Mouse (Mus musculus): ENCODE measurements around the gene Nrxn3. TPM values are rescaled to one million over a fixed set of nuclear protein-coding genes. Genes with fewer than 3 reads are reported as not detected.

The Nrxn3 gene
- polyA plus RNA-seq, 1 experiment from 2014 or later: 96.9 TPM

DNA sequence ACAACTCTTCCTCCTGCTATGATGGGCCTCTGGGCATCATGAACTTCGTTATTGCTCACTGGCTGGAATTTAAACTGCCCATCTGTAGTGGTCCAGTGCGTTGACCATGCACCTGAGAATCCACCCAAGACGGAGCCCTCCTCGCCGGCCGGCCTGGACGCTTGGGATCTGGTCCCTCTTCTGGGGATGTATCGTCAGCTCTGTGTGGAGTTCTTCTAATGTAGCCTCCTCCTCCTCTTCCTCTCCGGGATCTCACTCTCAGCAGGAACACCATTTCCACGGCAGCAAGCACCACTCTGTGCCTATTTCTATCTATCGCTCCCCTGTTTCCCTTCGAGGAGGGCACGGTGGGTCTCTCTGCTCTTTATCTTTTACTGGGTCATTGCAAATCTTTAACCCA is 1090.6 kb downstream of the Nrxn3 start:
- peak overlapping the region; percentile 61 for H3K9ac ChIP-seq
- peak overlapping the region; percentile 38 for H3K4me3 ChIP-seq (replicated peaks; ENCODE audit: low read length)
- H3K4me1 ChIP-seq (replicated peaks; ENCODE audit: control insufficient read depth, insufficient read depth, low read length): peaks cover 28% of the 10 kb centered on the region
- DNase-seq (ENCODE audit: low spot score) (no peak), ATAC-seq (ENCODE audit: low FRiP score) (no peak)
- H3K36me3 ChIP-seq (replicated peaks; ENCODE audit: control insufficient read depth, insufficient read depth): no peaks in the 10 kb centered on the region
- WGBS: 7% methylated on average over 13 of the region's 13 CpGs
- peak overlapping the region; percentile 83 for H3K4me2 ChIP-seq (replicated peaks)
- peak overlapping the region; percentile 46 for H3K27ac ChIP-seq
- no peaks in the 10 kb centered on the region for H3K9me3 ChIP-seq (ENCODE audit: control insufficient read depth, low read length)
- no peaks in the 10 kb centered on the region for H3K27me3 ChIP-seq (ENCODE audit: control insufficient read depth, insufficient read depth, low read length)

DNA sequence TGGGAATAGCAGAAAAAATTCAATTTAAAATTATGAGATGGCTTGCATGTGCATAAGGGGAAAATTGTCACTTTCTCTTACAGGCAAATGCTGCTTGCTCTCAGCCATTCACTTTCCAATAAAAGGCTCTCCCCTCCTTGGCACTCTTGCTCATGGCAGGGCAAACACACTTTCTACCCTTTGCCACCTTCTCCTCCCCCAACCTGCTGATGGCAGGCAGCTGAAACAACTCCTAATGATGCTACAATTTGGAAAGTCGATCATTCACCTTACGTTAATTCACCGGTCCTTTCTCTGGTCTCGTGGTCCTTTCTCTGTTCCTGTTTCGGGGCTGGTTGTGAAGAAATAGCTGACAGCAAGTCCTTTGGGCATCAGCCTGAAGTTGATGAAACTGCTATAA is 1091.0 kb downstream of the Nrxn3 start:
- H3K4me3 ChIP-seq (replicated peaks; ENCODE audit: low read length): peak overlapping the region; percentile 38
- peak overlapping the region; percentile 61 for H3K9ac ChIP-seq
- ATAC-seq (ENCODE audit: low FRiP score) (no peak), DNase-seq (ENCODE audit: low spot score) (no peak)
- peaks cover 28% of the 10 kb centered on the region for H3K4me1 ChIP-seq (replicated peaks; ENCODE audit: control insufficient read depth, insufficient read depth, low read length)
- H3K27me3 ChIP-seq (ENCODE audit: control insufficient read depth, insufficient read depth, low read length): no peaks in the 10 kb centered on the region
- H3K27ac ChIP-seq: peak overlapping the region; percentile 23; the same call in 1 of the 2 replicates
- WGBS: 65% methylated on average over 5 of the region's 5 CpGs
- no peaks in the 10 kb centered on the region for H3K36me3 ChIP-seq (replicated peaks; ENCODE audit: control insufficient read depth, insufficient read depth)
- H3K9me3 ChIP-seq (ENCODE audit: control insufficient read depth, low read length): no peaks in the 10 kb centered on the region
- peak overlapping the region; percentile 83 for H3K4me2 ChIP-seq (replicated peaks)

- ATAC-seq (ENCODE audit: low FRiP score) (no peak), DNase-seq (ENCODE audit: low spot score) (no peak)
- Histone ChIP-seq H3K4me1 (replicated peaks; ENCODE audit: control insufficient read depth, insufficient read depth, low read length) (peaks cover 28% of the 10 kb centered on the region), H3K9me3 (ENCODE audit: control insufficient read depth, low read length) (no peaks in the 10 kb centered on the region), H3K4me2 (replicated peaks) (peak overlapping the region; percentile 83), H3K36me3 (replicated peaks; ENCODE audit: control insufficient read depth, insufficient read depth) (no peaks in the 10 kb centered on the region), H3K4me3 (replicated peaks; ENCODE audit: low read length) (peak overlapping the region; percentile 38), H3K9ac (no peak overlapping the region), H3K27ac (no peak overlapping the region), H3K27me3 (ENCODE audit: control insufficient read depth, insufficient read depth, low read length) (no peaks in the 10 kb centered on the region)
- 38% methylated on average over 4 of the region's 4 CpGs for WGBS
Measured at GRCm38 (mm10) chr12:89814536-89814935, 1091.9 kb downstream of the Nrxn3 start.

GRCm38 (mm10) chr12:89817072-89817773 is 1094.5 kb downstream of the Nrxn3 start:
- no peak overlapping the region for H3K27ac ChIP-seq

DNA sequence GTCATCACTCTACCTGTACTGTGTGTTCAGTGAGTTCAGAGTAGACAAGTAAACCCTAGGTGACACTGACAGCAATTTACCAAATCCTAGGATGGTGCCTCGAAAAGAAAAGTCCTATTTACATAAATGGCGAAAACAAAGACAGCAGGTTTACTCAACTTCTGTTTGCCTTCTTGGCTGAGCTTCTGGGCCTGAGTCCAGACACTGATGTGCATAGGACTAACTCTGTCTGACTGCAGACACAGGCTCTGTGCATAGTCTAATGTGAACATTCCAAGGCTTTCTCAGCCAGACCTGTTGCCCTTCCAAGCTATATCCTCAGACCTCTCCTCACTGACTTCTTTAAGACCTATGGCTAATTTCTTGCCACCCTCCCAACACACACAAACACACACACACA is 1095.5 kb downstream of the Nrxn3 start:
- Histone ChIP-seq H3K4me1 (replicated peaks; ENCODE audit: control insufficient read depth, insufficient read depth, low read length) (peaks cover 26% of the 10 kb centered on the region), H3K27me3 (ENCODE audit: control insufficient read depth, insufficient read depth, low read length) (no peaks in the 10 kb centered on the region), H3K4me2 (replicated peaks) (peak overlapping the region; percentile 83; the same call in 1 of the 2 replicates), H3K36me3 (replicated peaks; ENCODE audit: control insufficient read depth, insufficient read depth) (no peaks in the 10 kb centered on the region), H3K27ac (no peak overlapping the region), H3K9ac (no peak overlapping the region), H3K4me3 (replicated peaks; ENCODE audit: low read length) (no peak overlapping the region), H3K9me3 (ENCODE audit: control insufficient read depth, low read length) (no peaks in the 10 kb centered on the region)
- DNase-seq (ENCODE audit: low spot score) (no peak), ATAC-seq (ENCODE audit: low FRiP score) (no peak)
- WGBS: 62% methylated on average over 2 of the region's 2 CpGs

More at GRCm38 (mm10) chr12:89817072-89817773, 1094.5 kb downstream of the Nrxn3 start:
- Histone ChIP-seq H3K4me3 (replicated peaks; ENCODE audit: low read length) (no peak overlapping the region), H3K36me3 (replicated peaks; ENCODE audit: control insufficient read depth, insufficient read depth) (no peaks in the 10 kb centered on the region), H3K9me3 (ENCODE audit: control insufficient read depth, low read length) (no peaks in the 10 kb centered on the region), H3K4me1 (replicated peaks; ENCODE audit: control insufficient read depth, insufficient read depth, low read length) (peaks cover 26% of the 10 kb centered on the region), H3K9ac (no peak overlapping the region), H3K4me2 (replicated peaks) (peak overlapping the region; percentile 83), H3K27me3 (ENCODE audit: control insufficient read depth, insufficient read depth, low read length) (no peaks in the 10 kb centered on the region)
- WGBS: 33% methylated on average over 9 of the region's 9 CpGs
- DNase-seq (ENCODE audit: low spot score): no peak
- no peak for ATAC-seq (ENCODE audit: low FRiP score)

DNA sequence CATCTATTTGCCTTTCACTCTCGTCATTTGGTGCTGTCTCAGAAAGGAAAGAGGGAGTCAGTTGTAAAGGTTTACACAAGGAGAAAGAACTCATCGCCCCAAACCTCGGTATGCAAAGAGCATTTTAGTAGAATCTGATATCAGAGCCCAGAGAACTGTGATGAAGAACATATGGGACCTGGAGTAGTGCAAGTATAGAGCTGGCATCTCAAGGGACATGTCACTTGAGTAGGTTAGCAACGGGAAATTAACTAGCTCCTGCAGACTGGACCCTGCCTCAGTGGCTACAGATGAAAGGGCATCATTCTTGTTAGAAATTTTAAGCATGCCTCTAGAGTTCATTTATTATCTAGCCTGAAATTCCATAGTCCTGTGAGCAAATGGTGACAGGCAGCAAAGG is 1099.5 kb downstream of the Nrxn3 start:
- ATAC-seq (ENCODE audit: low FRiP score) (no peak), DNase-seq (ENCODE audit: low spot score) (no peak)
- H3K27ac ChIP-seq: no peak overlapping the region
- H3K9ac ChIP-seq: no peak overlapping the region
- H3K4me2 ChIP-seq (replicated peaks): no peak overlapping the region
- WGBS: 18% methylated on average over 4 of the region's 4 CpGs
- H3K4me1 ChIP-seq (replicated peaks; ENCODE audit: control insufficient read depth, insufficient read depth, low read length): peaks cover 19% of the 10 kb centered on the region; the same call in 1 of the 2 replicates
- no peaks in the 10 kb centered on the region for H3K9me3 ChIP-seq (ENCODE audit: control insufficient read depth, low read length)
- H3K36me3 ChIP-seq (replicated peaks; ENCODE audit: control insufficient read depth, insufficient read depth): no peaks in the 10 kb centered on the region
- no peak overlapping the region for H3K4me3 ChIP-seq (replicated peaks; ENCODE audit: low read length)
- no peaks in the 10 kb centered on the region for H3K27me3 ChIP-seq (ENCODE audit: control insufficient read depth, insufficient read depth, low read length)

GRCm38 (mm10) chr12:89829927-89830326 is 1107.3 kb downstream of the Nrxn3 start:
- no peak overlapping the region for H3K4me2 ChIP-seq (replicated peaks)
- H3K9me3 ChIP-seq (ENCODE audit: control insufficient read depth, low read length): no peaks in the 10 kb centered on the region
- no peak overlapping the region for H3K27ac ChIP-seq
- H3K9ac ChIP-seq: no peak overlapping the region
- DNase-seq (ENCODE audit: low spot score): no peak
- no peak overlapping the region for H3K4me3 ChIP-seq (replicated peaks; ENCODE audit: low read length)
- H3K4me1 ChIP-seq (replicated peaks; ENCODE audit: control insufficient read depth, insufficient read depth, low read length): no peaks in the 10 kb centered on the region
- ATAC-seq (ENCODE audit: low FRiP score): no peak
- 94% methylated on average over 2 of the region's 2 CpGs for WGBS
- H3K27me3 ChIP-seq (ENCODE audit: control insufficient read depth, insufficient read depth, low read length): no peaks in the 10 kb centered on the region
- H3K36me3 ChIP-seq (replicated peaks; ENCODE audit: control insufficient read depth, insufficient read depth): no peaks in the 10 kb centered on the region

- H3K27me3 ChIP-seq (ENCODE audit: control insufficient read depth, insufficient read depth, low read length): no peaks in the 10 kb centered on the region
- no peak overlapping the region for H3K4me2 ChIP-seq (replicated peaks)
- H3K4me1 ChIP-seq (replicated peaks; ENCODE audit: control insufficient read depth, insufficient read depth, low read length): no peaks in the 10 kb centered on the region
- no peaks in the 10 kb centered on the region for H3K9me3 ChIP-seq (ENCODE audit: control insufficient read depth, low read length)
- no peak overlapping the region for H3K27ac ChIP-seq
- WGBS: 86% methylated on average over 5 of the region's 5 CpGs
- no peak overlapping the region for H3K4me3 ChIP-seq (replicated peaks; ENCODE audit: low read length)
- H3K36me3 ChIP-seq (replicated peaks; ENCODE audit: control insufficient read depth, insufficient read depth): no peaks in the 10 kb centered on the region
- no peak for DNase-seq (ENCODE audit: low spot score)
- ATAC-seq (ENCODE audit: low FRiP score): no peak
- H3K9ac ChIP-seq: no peak overlapping the region
Measured at GRCm38 (mm10) chr12:89830350-89830749, 1107.7 kb downstream of the Nrxn3 start.

GRCm38 (mm10) chr12:89831300-89831699 is 1108.6 kb downstream of the Nrxn3 start:
- no peak overlapping the region for H3K4me3 ChIP-seq (replicated peaks; ENCODE audit: low read length)
- no peaks in the 10 kb centered on the region for H3K36me3 ChIP-seq (replicated peaks; ENCODE audit: control insufficient read depth, insufficient read depth)
- no peak overlapping the region for H3K9ac ChIP-seq
- H3K4me1 ChIP-seq (replicated peaks; ENCODE audit: control insufficient read depth, insufficient read depth, low read length): no peaks in the 10 kb centered on the region
- H3K4me2 ChIP-seq (replicated peaks): no peak overlapping the region
- H3K27me3 ChIP-seq (ENCODE audit: control insufficient read depth, insufficient read depth, low read length): no peaks in the 10 kb centered on the region
- H3K27ac ChIP-seq: no peak overlapping the region
- no peak for DNase-seq (ENCODE audit: low spot score)
- WGBS: 86% methylated on average over 6 of the region's 6 CpGs
- no peak for ATAC-seq (ENCODE audit: low FRiP score)
- no peaks in the 10 kb centered on the region for H3K9me3 ChIP-seq (ENCODE audit: control insufficient read depth, low read length)

Measured in hindbrain, embryonic 14.5 days (tissue).